Mouse (Mus musculus) heart, postnatal 0 days (tissue): ENCODE results near the gene Usp2.

Experiments used
- CTCF ChIP-seq: IDR thresholded peaks from 2 replicates; pipeline ENCODE4 v1.5.1; 2016; ENCODE audit warnings: antibody characterized with exemption, control low read depth, low read depth
- EP300 ChIP-seq: IDR thresholded peaks from 2 replicates; pipeline ENCODE4 v1.6.1; 2016; ENCODE audit warnings: antibody characterized with exemption, low read depth

GRCm38 (mm10) chr9:44065177-44065576, 1.6 kb upstream of the Usp2 start:
- TF ChIP-seq CTCF, result no peak
- TF ChIP-seq EP300, result no peak
